Mouse (Mus musculus) ZHBTc4 (cell line): Measurements from ENCODE around the gene Atp2b4.
"Not testable (repeated sequence)": the region's sequence is repeated elsewhere in the genome, so short reads cannot be mapped to it uniquely, and the experiment has no call there.

ENCODE experiments used
- DNase-seq: peaks from one replicate; pipeline ENCODE4 v3.0.0-alpha.2; 2011; ENCODE audit warnings: low read depth, low spot score

Atp2b4 gene

DNA sequence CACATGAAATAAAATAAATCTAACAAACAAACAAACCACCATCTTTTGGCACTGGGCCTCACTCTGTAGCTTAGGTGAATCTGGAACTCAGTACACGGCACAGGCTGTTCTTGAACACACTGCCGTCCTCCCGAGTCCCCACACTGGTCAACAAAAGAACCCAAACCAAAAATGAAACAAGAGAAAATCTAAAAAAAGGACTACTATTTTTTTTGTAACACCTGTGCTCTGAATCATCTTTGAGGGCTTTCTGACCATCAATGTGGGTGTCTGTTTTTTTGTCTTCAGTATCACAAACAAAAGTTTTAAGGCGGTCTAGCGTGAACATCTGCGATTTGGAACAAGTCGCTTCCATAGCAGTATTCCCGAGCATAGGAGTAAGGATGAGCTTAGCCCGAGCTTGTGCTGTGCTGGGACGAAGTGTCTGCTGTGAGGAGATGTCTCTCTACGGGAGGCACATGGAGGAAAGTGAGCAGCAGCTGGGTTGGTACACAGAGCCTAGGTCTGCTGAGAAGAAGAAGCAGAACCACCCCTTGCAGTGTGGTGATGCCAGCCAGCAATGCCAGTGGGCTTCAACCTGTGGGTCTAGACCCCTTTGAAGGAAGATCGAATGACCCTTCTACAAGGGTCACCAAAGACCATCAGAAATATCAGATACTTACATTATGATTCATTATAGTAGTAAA, 102.8 kb downstream of the Atp2b4 start:
- no peak for DNase-seq

GRCm38 (mm10) chr1:133695901-133696300, 104.9 kb downstream of the Atp2b4 start:
- peak; percentile 88 for DNase-seq

GRCm38 (mm10) chr1:133694876-133695275, 106.0 kb downstream of the Atp2b4 start:
- DNase-seq = no peak

- DNase-seq = peak; percentile 99
Observed at GRCm38 (mm10) chr1:133694301-133694700, 106.5 kb downstream of the Atp2b4 start.

DNA sequence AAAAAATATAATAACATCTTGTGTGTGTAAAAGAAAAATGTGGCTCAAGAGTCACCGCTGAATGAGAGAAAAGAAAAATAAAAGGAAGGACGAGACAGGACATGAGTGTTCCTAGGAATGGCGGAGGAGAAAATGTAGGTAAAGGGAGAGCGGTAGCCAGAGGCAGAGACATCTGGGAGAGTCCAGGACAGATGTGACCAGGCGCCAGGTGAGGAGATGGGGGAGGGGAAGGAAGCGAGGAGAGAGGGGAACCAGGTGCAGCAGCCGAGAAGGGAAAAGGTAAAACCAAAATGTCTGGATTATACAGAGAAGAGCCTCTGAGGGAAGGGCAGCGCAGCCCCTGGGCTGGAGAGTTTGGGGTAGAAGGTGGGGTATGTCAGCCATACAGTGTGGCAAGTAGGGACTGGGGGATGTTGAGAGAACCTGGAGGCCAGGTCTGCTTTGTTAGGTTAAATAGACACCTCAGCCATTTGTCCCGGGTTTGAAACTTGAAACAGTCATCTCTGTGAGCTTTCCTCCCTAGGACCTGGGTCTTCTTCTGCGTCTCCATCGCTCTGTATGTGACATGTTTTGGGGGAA, 107.2 kb downstream of the Atp2b4 start:
- peak; percentile 57 for DNase-seq

DNA sequence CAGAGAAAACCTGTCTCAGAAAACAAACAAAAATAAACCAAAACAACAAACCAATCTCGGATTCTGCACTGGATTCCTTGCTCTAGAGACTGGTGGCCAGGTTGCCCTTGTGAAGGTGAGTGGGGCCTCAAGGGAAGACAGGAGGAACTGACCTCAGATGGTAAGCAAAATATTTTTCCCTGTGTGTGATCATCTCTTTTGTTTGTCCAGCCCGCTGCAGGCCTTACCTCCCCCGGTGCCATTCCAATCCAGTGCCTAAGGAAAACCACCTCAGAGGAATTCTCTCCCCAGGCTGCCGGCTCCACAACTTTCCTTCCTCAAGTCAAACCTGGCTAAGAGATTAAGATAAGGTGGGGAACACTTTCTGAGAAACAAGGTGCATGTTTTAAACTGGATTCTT, 108.6 kb downstream of the Atp2b4 start:
- peak; percentile 37 for DNase-seq

DNA sequence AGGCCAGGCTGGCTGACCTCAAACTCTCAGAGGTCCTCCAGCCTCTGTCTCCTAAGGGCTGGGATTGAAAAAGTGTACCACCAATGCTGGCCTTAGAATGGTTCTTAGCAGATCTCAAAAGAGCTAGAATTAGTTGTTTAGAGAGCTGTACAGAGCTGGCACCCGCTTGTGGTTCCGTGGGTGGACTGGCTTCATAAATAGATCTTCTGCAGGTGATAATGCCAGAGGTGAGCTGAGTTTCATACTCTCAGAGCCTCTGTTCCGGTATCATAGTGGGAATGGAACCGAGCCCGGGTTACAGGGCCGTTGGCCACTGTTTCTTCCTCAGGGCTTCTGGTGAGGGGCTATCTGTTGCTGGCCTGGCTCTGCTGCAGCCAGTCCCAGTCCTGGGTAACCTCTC, 109.8 kb downstream of the Atp2b4 start:
- DNase-seq = no peak

DNA sequence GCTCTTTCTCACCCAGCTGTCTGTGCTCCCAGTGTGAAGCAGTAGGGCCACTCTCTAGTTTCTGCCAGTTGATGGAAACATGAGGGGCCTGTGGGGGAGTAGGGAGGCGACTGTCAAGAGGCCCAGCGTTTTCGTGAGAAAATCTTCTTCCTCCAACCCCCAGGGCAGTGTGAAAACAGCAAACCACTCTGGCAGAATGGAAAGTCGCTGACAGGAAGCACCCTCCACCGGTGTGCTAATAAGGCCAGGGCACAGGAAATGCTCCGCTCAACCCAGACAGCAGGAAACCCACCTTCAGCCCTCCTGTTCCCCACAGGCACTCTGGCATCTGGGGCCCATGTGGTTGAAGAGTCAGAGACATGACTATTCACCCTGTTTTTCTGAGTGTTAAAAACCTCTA, 110.9 kb downstream of the Atp2b4 start, which contains the start of gene Lax1:
Gene Lax1 (minus strand): TSS at position 212 of the 400 bp plus-strand sequence.
- DNase-seq = no peak

GRCm38 (mm10) chr1:133688301-133688700, 112.5 kb downstream of the Atp2b4 start:
- no peak for DNase-seq

GRCm38 (mm10) chr1:133685749-133686519, 114.9 kb downstream of the Atp2b4 start:
- no peak for DNase-seq

GRCm38 (mm10) chr1:133671801-133672200, 129.0 kb downstream of the Atp2b4 start:
- peak; percentile 77 for DNase-seq

- DNase-seq = peak; percentile 56
Observed at GRCm38 (mm10) chr1:133671266-133671665, 129.6 kb downstream of the Atp2b4 start.

DNA sequence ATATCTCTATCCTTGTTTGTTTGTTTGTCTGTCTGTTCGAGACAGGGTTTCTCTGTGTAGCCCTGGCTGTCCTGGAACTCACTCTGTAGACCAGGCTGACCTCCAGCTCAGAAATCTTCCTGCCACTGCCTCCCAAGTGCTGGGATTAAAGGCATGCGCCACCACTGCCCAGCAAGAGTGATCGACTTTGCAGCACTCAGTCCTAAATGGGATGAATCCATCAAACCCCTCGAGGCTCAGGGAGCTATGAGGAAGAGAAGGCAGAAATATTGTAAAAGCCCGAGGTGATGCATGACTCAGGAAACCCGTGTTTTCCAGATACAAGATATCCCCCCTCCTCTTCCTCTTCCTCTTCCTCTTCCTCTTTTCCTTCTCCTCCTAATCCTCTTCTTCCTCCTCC, 130.1 kb downstream of the Atp2b4 start:
- peak; percentile 48 for DNase-seq

DNA sequence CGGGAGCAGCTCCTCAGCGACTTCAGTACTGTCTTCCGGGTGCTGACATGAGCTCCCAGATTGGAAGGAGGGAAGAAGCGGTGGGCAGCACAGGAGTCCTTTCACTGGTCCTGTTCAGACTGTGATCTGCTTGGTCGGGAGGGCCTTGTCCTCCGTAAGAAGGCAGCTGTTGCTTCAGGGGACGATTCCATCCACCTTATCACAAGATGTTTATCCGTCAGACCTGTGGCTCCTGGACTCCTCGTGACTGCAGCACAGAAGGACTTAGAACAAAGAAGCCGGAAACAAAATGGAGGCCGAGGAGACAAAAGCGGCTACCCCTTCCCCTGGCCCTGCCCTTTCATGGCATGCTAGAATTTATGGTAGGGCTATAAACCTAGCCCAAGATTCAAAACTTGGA, 130.7 kb downstream of the Atp2b4 start:
- DNase-seq = peak; percentile 92

- DNase-seq = peak; percentile 66
Observed at GRCm38 (mm10) chr1:133668618-133669017, 132.2 kb downstream of the Atp2b4 start.

GRCm38 (mm10) chr1:133667721-133668120, 133.1 kb downstream of the Atp2b4 start:
- DNase-seq = peak; percentile 97

DNA sequence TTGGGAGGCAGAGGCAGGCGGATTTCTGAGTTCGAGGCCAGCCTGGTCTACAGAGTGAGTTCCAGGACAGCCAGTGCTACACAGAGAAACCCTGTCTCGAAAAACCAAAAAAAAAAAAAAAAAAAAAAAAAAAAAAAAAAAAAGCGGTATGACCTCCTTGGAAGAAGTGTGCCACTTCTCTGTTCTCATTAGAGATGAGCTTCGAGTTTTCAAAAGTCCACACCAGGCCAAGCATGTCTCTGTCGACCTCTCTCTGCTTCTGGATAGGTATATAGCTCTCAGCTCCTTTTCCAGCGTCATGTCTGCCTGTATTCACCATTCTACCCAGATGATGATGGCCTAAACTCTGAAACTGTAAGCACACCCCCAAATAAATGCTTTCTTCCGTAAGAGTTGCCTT, 135.1 kb downstream of the Atp2b4 start:
- not testable (repeated sequence) for DNase-seq

DNA sequence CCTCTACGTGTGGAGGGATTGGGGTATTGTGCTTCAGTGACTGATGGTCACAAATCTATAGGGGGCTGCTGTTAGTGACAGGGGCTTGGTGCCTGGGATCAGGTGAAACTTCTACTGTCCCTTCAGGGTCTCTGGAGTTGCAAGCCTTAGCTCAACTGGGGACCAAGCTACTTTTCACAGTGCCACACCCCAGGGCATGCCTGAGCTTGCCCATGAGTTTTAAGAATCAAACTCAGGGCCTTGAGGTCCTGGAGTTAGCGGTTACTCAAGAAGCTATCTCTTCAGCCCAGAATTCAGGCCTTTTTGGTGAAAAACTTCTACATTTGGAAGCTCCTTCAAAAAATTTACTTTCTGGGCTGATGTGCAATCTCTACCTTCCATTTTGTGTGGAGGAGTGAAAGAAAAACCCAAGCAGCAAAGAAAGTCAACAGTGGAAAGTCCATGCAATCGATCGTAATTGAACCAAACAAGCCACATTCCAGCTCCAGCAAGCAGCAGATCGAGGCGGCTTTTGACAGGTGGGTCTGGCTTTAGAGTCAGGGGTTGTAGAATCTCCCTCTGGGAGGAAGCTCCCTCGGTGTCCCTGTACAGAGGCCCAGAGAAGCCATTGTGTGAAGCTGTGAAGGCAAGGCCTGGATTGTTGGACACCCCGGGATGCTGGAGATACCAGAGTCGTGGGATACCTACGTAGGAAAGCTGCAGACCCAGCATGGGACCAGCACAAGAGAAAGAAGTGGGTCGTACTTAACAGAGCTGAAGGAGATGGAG, 136.5 kb downstream of the Atp2b4 start:
- peak; percentile 91 for DNase-seq

- peak; percentile 22 for DNase-seq
Observed at GRCm38 (mm10) chr1:133663427-133663826, 137.4 kb downstream of the Atp2b4 start.

DNA sequence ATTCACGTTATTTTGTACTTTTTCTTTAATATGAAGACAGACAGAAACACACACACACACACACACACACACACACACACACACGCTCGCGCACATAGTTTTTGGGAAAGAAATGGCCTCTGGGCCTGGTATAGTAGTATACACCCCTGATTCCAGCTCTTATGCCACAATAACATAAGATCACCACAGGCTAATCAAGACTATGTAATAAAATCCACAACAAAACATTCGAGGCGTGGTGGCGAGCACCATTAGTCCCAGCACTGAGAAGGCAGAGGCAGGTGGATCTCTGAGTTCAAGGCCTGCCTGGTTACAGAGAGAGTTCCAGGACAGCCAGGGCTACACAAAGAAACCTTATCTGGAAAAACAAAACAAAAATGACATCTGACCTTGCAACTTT, 137.9 kb downstream of the Atp2b4 start:
- no peak for DNase-seq

- peak; percentile 98 for DNase-seq
Observed at GRCm38 (mm10) chr1:133661203-133661933, 139.5 kb downstream of the Atp2b4 start, which contains the start of gene Gm38394. Gm38394 (minus strand) TSS chr1:133661318.
